Mouse (Mus musculus): Measurements from ENCODE around the gene Ankrd17. TPM values are rescaled to one million over a fixed set of nuclear protein-coding genes. Genes with fewer than 3 reads are reported as not detected.

Gene Ankrd17
- polyA plus RNA-seq, 1 experiment = 14.7 TPM

DNA sequence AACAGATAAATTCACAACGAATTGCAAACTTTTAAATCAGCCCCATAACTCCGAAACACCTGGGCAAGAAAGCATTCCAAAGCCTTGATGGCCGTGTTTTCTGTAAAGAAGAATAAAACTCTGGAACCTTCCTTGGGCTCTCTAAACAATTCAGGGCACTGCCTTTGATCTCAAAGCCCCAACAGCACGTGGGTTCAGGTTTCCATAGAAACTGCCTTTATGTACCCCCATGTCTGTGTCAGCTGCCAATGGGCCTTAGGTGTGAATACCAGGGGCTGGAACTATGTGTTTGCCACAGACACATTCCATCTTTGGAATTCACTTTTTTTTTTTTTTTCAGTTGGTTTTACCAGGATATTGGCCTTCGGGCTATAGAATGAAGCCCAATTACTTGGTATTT is 183.6 kb downstream of the Ankrd17 start:
- Histone ChIP-seq H3K4me2 (ENCODE audit: low read depth) (no peak overlapping the region), H3K27me3 (ENCODE audit: control insufficient read depth, insufficient read depth, insufficient read length) (no peaks in the 10 kb centered on the region), H3K79me2 (ENCODE audit: control insufficient read depth, insufficient read depth) (no peaks in the 10 kb centered on the region), H3ac (ENCODE audit: control insufficient read depth, insufficient read length) (no peak overlapping the region), H3K4me3 (no peak overlapping the region), H3K36me3 (ENCODE audit: control insufficient read depth, insufficient read depth) (no peaks in the 10 kb centered on the region)
- TF ChIP-seq MYOG (IDR thresholded peaks at IDR 0.05; ENCODE audit: control insufficient read depth in 1 of 3, insufficient read depth in 1 of 3, insufficient read length in 2 of 3, low read depth in 2 of 3) = no peak
- TF ChIP-seq MYOD1 (IDR thresholded peaks at IDR 0.05; ENCODE audit: control insufficient read depth in 1 of 3, insufficient read length in 2 of 3, low read depth in 2 of 3) = no peak
- TF ChIP-seq POLR2AphosphoS2 (IDR thresholded peaks at IDR 0.05; ENCODE audit: insufficient read length, low read depth) = no peak
- TF ChIP-seq USF1 (IDR thresholded peaks at IDR 0.05; ENCODE audit: low read depth) = no peak
- TF ChIP-seq TCF3 (IDR thresholded peaks at IDR 0.05; ENCODE audit: insufficient read length, low read depth) = no peak
- TF ChIP-seq MAX (IDR thresholded peaks at IDR 0.05; ENCODE audit: low read depth) = no peak
- no peak for TF ChIP-seq CEBPB (IDR thresholded peaks at IDR 0.05; ENCODE audit: insufficient read depth, poor library complexity, severe bottlenecking)
- no peak for TF ChIP-seq E2F4 (IDR thresholded peaks at IDR 0.05; ENCODE audit: insufficient read depth)
- TF ChIP-seq TCF12 (IDR thresholded peaks at IDR 0.05; ENCODE audit: insufficient read depth, poor library complexity, severe bottlenecking) = no peak
- TF ChIP-seq SRF (IDR thresholded peaks at IDR 0.05; ENCODE audit: control insufficient read depth, insufficient read length, low read depth) = no peak
- no peak for TF ChIP-seq POLR2A (IDR thresholded peaks at IDR 0.05; ENCODE audit: insufficient read length, low read depth)
- TF ChIP-seq REST (IDR thresholded peaks at IDR 0.05; ENCODE audit: insufficient read depth, insufficient read length) = no peak

DNA sequence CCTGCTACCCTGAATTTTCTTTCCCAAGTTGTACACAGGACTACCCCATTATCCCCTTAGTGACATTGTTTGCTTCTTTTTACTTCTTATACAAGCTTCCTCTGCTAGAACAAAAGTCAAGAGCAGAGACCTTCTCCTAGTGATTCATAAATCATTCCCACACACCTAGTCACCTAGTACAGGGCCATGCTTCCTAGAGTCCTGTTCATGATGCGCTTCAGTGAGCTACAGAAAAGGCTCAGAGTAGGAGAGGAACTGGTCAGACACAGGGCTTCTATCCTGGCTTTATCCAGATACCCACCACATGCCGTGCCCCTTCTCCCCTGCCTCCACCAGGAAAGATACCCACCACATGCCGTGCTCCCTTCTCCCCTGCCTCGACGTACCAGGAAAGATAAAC is 187.3 kb downstream of the Ankrd17 start:
- Histone ChIP-seq H3K4me2 (ENCODE audit: low read depth) (no peak overlapping the region), H3K79me2 (ENCODE audit: control insufficient read depth, insufficient read depth) (no peaks in the 10 kb centered on the region), H3K27me3 (ENCODE audit: control insufficient read depth, insufficient read depth, insufficient read length) (no peaks in the 10 kb centered on the region), H3K4me3 (no peak overlapping the region), H3K36me3 (ENCODE audit: control insufficient read depth, insufficient read depth) (no peaks in the 10 kb centered on the region), H3ac (ENCODE audit: control insufficient read depth, insufficient read length) (no peak overlapping the region)
- TF ChIP-seq MYOG (IDR thresholded peaks at IDR 0.05; ENCODE audit: control insufficient read depth in 1 of 3, insufficient read depth in 1 of 3, insufficient read length in 2 of 3, low read depth in 2 of 3) (no peak), CEBPB (IDR thresholded peaks at IDR 0.05; ENCODE audit: insufficient read depth, poor library complexity, severe bottlenecking) (no peak), E2F4 (IDR thresholded peaks at IDR 0.05; ENCODE audit: insufficient read depth) (no peak), SRF (IDR thresholded peaks at IDR 0.05; ENCODE audit: control insufficient read depth, insufficient read length, low read depth) (no peak), MAX (IDR thresholded peaks at IDR 0.05; ENCODE audit: low read depth) (no peak)

DNA sequence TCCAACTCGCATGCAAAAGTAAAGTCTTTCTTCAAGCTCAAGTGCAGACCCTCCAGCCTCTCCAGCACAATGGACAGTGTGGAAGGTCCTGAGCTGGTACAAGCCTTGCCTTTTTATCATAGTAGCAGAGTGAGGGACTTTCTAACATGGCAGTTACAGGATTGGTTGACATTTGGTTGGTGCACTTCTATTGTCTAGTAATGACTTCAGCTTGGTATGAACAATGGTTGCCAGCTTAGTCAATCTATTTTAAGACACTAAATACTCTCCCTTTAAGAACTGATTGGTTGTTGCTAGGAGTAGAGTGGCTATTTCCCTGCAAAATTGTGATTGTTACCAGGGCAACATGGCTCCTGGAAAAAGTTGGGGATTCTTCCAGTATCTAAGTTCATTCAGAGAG is 188.3 kb downstream of the Ankrd17 start:
- Histone ChIP-seq H3K36me3 (ENCODE audit: control insufficient read depth, insufficient read depth) (no peaks in the 10 kb centered on the region), H3K4me3 (no peak overlapping the region), H3K4me2 (ENCODE audit: low read depth) (no peak overlapping the region)

More for the DNA sequence above, 188.3 kb downstream of the Ankrd17 start:
- no peaks in the 10 kb centered on the region for H3K79me2 ChIP-seq (ENCODE audit: control insufficient read depth, insufficient read depth)
- H3K27me3 ChIP-seq (ENCODE audit: control insufficient read depth, insufficient read depth, insufficient read length) = no peaks in the 10 kb centered on the region
- TF ChIP-seq POLR2A (IDR thresholded peaks at IDR 0.05; ENCODE audit: insufficient read length, low read depth) = no peak
- no peak for TF ChIP-seq TCF12 (IDR thresholded peaks at IDR 0.05; ENCODE audit: insufficient read depth, poor library complexity, severe bottlenecking)
- no peak overlapping the region for H3ac ChIP-seq (ENCODE audit: control insufficient read depth, insufficient read length)

Other genes starting within 250 kb of the Ankrd17 start
- gene Cox18, start 142.6 kb downstream of the Ankrd17 start, polyA plus RNA-seq (2012; fragmentation: generic; extraction: Trizol) = 27.7 TPM
- 0.64 TPM for gene Gm9958, start 627 bp upstream of the Ankrd17 start, polyA plus RNA-seq (2012; fragmentation: generic; extraction: Trizol)
- gene Alb, start 94.3 kb upstream of the Ankrd17 start, polyA plus RNA-seq (2012; fragmentation: generic; extraction: Trizol) = not detected
- 0.07 TPM for gene Afp, start 124.2 kb upstream of the Ankrd17 start, polyA plus RNA-seq (2012; fragmentation: generic; extraction: Trizol)
- not detected for gene Afm, start 152.4 kb upstream of the Ankrd17 start, polyA plus RNA-seq (2012; fragmentation: generic; extraction: Trizol)
- gene 5830473C10Rik, start 194.5 kb upstream of the Ankrd17 start, polyA plus RNA-seq (2012; fragmentation: generic; extraction: Trizol) = not detected

All from myocyte (in vitro differentiated cells).